Mouse (Mus musculus) lung, postnatal 0 days (tissue): ENCODE results near the gene Rcsd1. TPM values are rescaled to one million over a fixed set of nuclear protein-coding genes. Genes with fewer than 3 reads are reported as not detected.

ENCODE experiments used
- ATAC-seq: fragments of 200-750 bp; cut with Nextera tagmentation; 2 replicates; pipeline ENCODE4 v1.8.0; 2017; ENCODE audit warnings: moderate library complexity
- DNase-seq: peaks from one replicate; pipeline ENCODE4 v3.0.0-alpha.2; 2016; ENCODE audit warnings: low spot score
- H3K27ac ChIP-seq: fragments of 300-500 bp; sonication (generic); 2 replicates; pipeline ENCODE4 v1.5.1; 2014; ENCODE audit warnings: antibody characterized with exemption, mild to moderate bottlenecking, low read length, mixed read lengths
- H3K27me3 ChIP-seq: fragments of 300-500 bp; sonication (generic); replicated peaks from 2 replicates; pipeline ENCODE4 v1.6.1; 2014; ENCODE audit warnings: low read length, mixed read lengths; ENCODE audit not compliant: insufficient read depth
- H3K36me3 ChIP-seq: fragments of 300-500 bp; sonication (generic); 2 replicates; pipeline ENCODE4 v1.6.1; 2014; ENCODE audit warnings: low read length, mixed read lengths; ENCODE audit not compliant: insufficient read depth
- H3K4me1 ChIP-seq: fragments of 300-500 bp; sonication (generic); 2 replicates; pipeline ENCODE4 v1.6.1; 2014; ENCODE audit warnings: antibody characterized with exemption, low read depth, low read length, mixed read lengths; ENCODE audit not compliant: insufficient read depth
- H3K4me2 ChIP-seq: fragments of 300-500 bp; sonication (generic); replicated peaks from 2 replicates; pipeline ENCODE4 v1.6.1; 2014; ENCODE audit warnings: low read depth, mild to moderate bottlenecking, low read length, moderate library complexity, mixed read lengths
- H3K4me3 ChIP-seq: fragments of 300-500 bp; sonication (generic); 2 replicates; pipeline ENCODE4 v1.5.1; 2014; ENCODE audit warnings: low read depth, low read length
- H3K9ac ChIP-seq: fragments of 300-500 bp; sonication (generic); replicated peaks from 2 replicates; pipeline ENCODE4 v1.6.1; 2014; ENCODE audit warnings: low read depth, mild to moderate bottlenecking
- H3K9me3 ChIP-seq: fragments of 300-500 bp; sonication (generic); 2 replicates; pipeline ENCODE4 v1.6.1; 2016; ENCODE audit warnings: low read length, mixed read lengths
- CTCF ChIP-seq: IDR thresholded peaks from 2 replicates; pipeline ENCODE4 v1.5.1; 2016; ENCODE audit warnings: antibody characterized with exemption, mild to moderate bottlenecking
- EP300 ChIP-seq: IDR thresholded peaks from 2 replicates; pipeline ENCODE4 v1.6.1; 2016; ENCODE audit warnings: antibody characterized with exemption, mild to moderate bottlenecking, control low read depth
- WGBS: fragments of 180-500 bp; shearing (Covaris S2); extraction: QIAGEN DNeasy Blood & Tissue Kit; methylation state at CpG from one replicate; pipeline ENCODE4 v1.1.7; 2014; 5-methylcytosine and 5-hydroxymethylcytosine counted together
- polyA plus RNA-seq: library from polyadenylated mRNA; unstranded; fragments of >200 nt; fragmentation: Nextera tagmentation; extraction: Ambion mirVana; gene quantifications from 2 replicates; pipeline ENCODE4 v1.2.1, GENCODE M21; 2015

The Rcsd1 gene
- polyA plus RNA-seq, result 49.6 and 54.4 TPM in 2 replicates

DNA sequence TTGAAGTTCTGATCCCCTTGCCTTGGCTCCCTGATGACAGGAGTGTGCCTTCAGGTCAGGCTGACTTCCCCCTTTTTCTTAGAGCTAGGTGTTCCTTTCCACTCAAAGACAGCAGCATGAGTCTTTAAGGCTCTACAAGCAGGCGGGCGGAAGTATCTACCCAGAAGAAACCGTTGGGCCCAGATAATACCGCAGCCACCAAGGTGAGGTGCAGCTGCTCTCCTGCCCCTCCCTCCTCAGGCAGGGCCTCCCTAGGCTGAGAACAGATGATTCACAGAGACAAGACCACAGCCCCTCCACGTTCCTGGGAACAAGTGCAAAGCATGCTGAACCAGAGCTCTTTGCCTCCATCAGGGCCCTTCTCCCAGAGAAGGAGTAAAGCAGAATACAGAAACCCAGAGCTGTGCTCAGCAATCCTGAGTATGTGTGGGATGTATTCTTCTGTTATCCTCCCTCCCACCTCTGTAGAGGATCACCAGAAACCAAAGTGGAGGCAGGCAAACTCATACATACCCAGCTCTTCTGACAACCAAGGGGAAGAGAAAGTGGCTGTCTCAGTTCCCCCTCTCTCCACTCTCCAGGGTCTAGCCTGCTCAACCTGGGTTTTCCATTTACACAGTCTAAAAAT lies at the start of gene Rcsd1:
TSS of gene Rcsd1 (minus strand) at position 129 of the 628 bp plus-strand sequence.
- Histone ChIP-seq H3K4me3 (no peak within 1 kb of the TSS), H3K27me3 (no peaks in the 10 kb centered on the region), H3K27ac (peak within 1 kb of the TSS; percentile 86; the same call in 1 of the 2 replicates), H3K4me2 (peak within 1 kb of the TSS; percentile 91), H3K9me3 (no peaks in the 10 kb centered on the region), H3K4me1 (no peaks in the 10 kb centered on the region), H3K36me3 (no peaks in the 10 kb centered on the region), H3K9ac (no peak within 1 kb of the TSS)
- no peak for DNase-seq
- WGBS, result 64% methylated on average over 5 of the region's 5 CpGs
- no peak for ATAC-seq
- TF ChIP-seq CTCF (no peak), EP300 (no peak)

DNA sequence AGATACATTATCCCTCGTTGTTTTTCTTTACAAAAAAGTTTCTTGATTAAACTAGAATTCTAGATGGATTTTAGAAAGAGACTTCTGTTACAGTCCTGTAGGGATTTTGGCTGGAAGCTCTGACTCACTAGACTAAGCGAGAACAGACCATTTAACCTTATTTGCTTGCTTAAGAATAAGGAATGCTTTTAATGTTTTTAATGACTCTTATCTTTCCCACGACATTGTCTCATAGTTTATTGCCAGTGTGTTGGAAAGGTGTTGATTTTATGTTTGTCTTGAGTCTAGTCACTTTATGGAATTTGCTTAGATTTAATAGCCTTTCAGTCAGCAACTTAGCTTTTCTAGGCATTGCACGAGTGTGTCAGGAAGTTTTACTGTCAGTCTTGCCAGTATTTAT lies 45.6 kb upstream of the Rcsd1 start:
- no peak for TF ChIP-seq CTCF
- TF ChIP-seq EP300, result no peak
- H3K4me3 ChIP-seq, result no peak overlapping the region
- DNase-seq, result peak; percentile 8
- no peaks in the 10 kb centered on the region for H3K36me3 ChIP-seq
- H3K9me3 ChIP-seq, result no peaks in the 10 kb centered on the region
- no peak for ATAC-seq
- H3K9ac ChIP-seq, result no peak overlapping the region
- WGBS, result 26% methylated on average over 4 of the region's 4 CpGs
- no peaks in the 10 kb centered on the region for H3K27me3 ChIP-seq
- H3K4me2 ChIP-seq, result no peak overlapping the region
- no peak overlapping the region for H3K27ac ChIP-seq
- H3K4me1 ChIP-seq, result 0 out of 2 replicates have a peak, but pooled peaks cover 3% of the 10 kb centered on the region

DNA sequence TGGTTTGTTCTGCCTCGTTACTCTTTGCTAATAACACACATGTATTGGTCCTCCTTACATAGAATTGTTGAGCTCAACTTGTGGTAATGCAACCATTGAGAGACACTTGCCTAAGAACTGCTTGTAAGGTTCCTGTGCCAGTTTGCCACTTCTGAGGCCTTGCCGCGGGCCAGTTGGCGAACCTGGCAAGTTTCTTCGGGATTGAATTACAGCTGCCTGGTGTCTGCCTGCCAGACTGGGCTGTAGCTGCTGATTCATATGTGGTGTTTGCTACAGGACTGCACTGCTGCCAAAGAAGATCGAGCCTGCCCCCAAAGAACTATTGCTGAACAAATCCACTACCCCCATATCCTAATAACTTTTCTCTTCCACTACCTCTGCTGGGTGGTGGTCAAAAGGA lies 44.6 kb upstream of the Rcsd1 start:
- DNase-seq, result no peak
- H3K9ac ChIP-seq, result no peak overlapping the region
- 86% methylated on average over 6 of the region's 6 CpGs for WGBS

DNA sequence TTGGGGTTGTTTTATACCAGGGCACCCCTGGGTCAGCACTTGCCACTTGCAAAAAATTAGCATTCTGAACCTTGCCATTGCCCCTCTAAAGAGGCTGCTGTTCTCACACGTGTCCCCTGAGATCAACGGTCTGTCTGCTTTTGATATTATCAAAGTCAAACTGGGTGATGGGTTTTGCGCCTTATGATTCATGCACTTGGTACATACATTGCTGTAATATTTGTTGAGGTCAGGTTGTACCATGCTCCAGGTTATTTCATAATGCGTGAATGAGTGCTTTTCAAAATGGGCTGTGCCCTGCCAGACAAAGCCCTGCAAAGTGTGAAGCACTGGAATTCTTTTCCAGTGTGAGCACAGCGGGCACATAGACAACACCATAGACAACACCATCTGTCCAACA lies 42.3 kb upstream of the Rcsd1 start:
- Histone ChIP-seq H3K36me3 (no peaks in the 10 kb centered on the region), H3K27ac (no peak overlapping the region), H3K4me3 (no peak overlapping the region), H3K4me2 (no peak overlapping the region), H3K4me1 (0 out of 2 replicates have a peak, but pooled peaks cover 3% of the 10 kb centered on the region), H3K9ac (no peak overlapping the region), H3K27me3 (no peaks in the 10 kb centered on the region), H3K9me3 (no peaks in the 10 kb centered on the region)
- DNase-seq (peak; percentile 57), ATAC-seq (peak; percentile 79)
- TF ChIP-seq EP300 (peak; percentile 64; the same call in 1 of the 2 replicates), CTCF (no peak)
- 49% methylated on average over 5 of the region's 5 CpGs for WGBS

More for the DNA sequence above, 44.6 kb upstream of the Rcsd1 start:
- Histone ChIP-seq H3K27ac (no peak overlapping the region), H3K9me3 (no peaks in the 10 kb centered on the region), H3K4me2 (no peak overlapping the region), H3K27me3 (no peaks in the 10 kb centered on the region), H3K4me3 (no peak overlapping the region), H3K4me1 (0 out of 2 replicates have a peak, but pooled peaks cover 3% of the 10 kb centered on the region), H3K36me3 (no peaks in the 10 kb centered on the region)
- TF ChIP-seq CTCF (no peak), EP300 (no peak)
- no peak for ATAC-seq

DNA sequence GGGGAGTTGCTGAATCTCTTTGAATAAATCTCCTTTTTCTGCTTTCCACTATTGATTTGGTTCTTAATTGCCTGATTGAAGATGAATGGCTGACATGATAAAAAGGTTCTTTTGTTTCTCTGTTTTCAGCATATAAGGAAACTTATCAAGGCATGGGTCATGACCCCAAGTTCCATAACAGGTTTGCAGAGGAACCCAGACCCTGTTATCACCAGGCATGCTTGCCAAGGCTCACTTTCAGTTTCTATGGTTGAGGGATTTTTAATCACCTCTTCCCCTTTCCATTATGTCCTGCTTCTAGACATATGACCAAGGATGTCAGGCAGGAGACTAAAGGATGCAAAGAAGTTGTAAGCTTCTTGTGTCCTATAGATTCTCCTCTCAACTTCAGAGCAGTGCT lies 41.6 kb upstream of the Rcsd1 start:
- TF ChIP-seq CTCF (no peak), EP300 (no peak)
- H3K27me3 ChIP-seq, result no peaks in the 10 kb centered on the region
- DNase-seq (no peak), ATAC-seq (no peak)
- H3K4me3 ChIP-seq, result no peak overlapping the region
- 0 out of 2 replicates have a peak, but pooled peaks cover 3% of the 10 kb centered on the region for H3K4me1 ChIP-seq
- no peaks in the 10 kb centered on the region for H3K36me3 ChIP-seq
- no peak overlapping the region for H3K4me2 ChIP-seq
- no peak overlapping the region for H3K27ac ChIP-seq
- H3K9me3 ChIP-seq, result no peaks in the 10 kb centered on the region
- no peak overlapping the region for H3K9ac ChIP-seq

DNA sequence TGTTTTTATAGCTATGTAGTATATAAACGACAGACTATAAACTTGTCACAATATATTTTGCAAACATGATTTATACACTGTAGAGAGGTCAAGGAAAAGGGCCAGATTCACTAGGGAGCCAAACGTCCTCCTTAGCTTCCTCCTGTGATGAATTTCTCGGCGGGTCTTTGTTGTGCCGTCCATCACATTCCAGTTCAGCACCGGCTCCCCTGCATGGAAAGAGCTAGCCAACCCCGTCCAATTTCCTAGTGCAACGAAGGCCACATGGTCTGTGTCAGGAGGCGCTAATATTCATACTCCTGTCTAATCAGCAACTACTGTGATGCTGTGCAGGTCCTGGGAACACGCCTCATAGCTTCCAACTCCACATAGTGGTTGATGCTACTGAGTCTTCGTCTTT lies 38.5 kb upstream of the Rcsd1 start:
- WGBS, result 30% methylated on average over 11 of the region's 11 CpGs
- Histone ChIP-seq H3K4me3 (no peak overlapping the region), H3K27me3 (no peaks in the 10 kb centered on the region), H3K9ac (no peak overlapping the region), H3K4me2 (no peak overlapping the region), H3K9me3 (no peaks in the 10 kb centered on the region), H3K36me3 (no peaks in the 10 kb centered on the region), H3K27ac (no peak overlapping the region), H3K4me1 (0 out of 2 replicates have a peak, but pooled peaks cover 3% of the 10 kb centered on the region)
- ATAC-seq, result no peak
- DNase-seq, result no peak
- no peak for TF ChIP-seq CTCF
- TF ChIP-seq EP300, result no peak
